Mouse (Mus musculus) limb, embryonic 12.5 days (tissue): ENCODE measurements at regions not wholly inside any gene's neighbourhood (a gene's known extent, or its start where the extent isn't known, plus 50 kb on each side); places are given as distances from the start of the nearest gene placed in this dataset.

Experiments used
- ATAC-seq: fragments of 200-750 bp; cut with Nextera tagmentation; 2 replicates; pipeline ENCODE4 v1.8.0; 2017; ENCODE audit warnings: low read depth, moderate TSS enrichment; ENCODE audit not compliant: insufficient number of reproducible peaks, insufficient read depth, low FRiP score, low TSS enrichment
- H3K27ac ChIP-seq: fragments of 300-500 bp; sonication (generic); 2 replicates; pipeline ENCODE4 v1.5.1; 2016; ENCODE audit warnings: mild to moderate bottlenecking, moderate library complexity
- H3K27me3 ChIP-seq: fragments of 300-500 bp; sonication (generic); 2 replicates; pipeline ENCODE4 v1.6.1; 2016; ENCODE audit warnings: mild to moderate bottlenecking, moderate library complexity
- H3K36me3 ChIP-seq: fragments of 300-500 bp; sonication (generic); 2 replicates; pipeline ENCODE4 v1.6.1; 2016; ENCODE audit warnings: mild to moderate bottlenecking, moderate library complexity
- H3K4me1 ChIP-seq: fragments of 300-500 bp; sonication (generic); replicated peaks from 2 replicates; pipeline ENCODE4 v1.6.1; 2016
- H3K4me2 ChIP-seq: fragments of 300-500 bp; sonication (generic); 2 replicates; pipeline ENCODE4 v1.6.1; 2016; ENCODE audit warnings: mild to moderate bottlenecking, moderate library complexity
- H3K4me3 ChIP-seq: fragments of 300-500 bp; sonication (generic); replicated peaks from 2 replicates; pipeline ENCODE4 v1.5.1; 2016; ENCODE audit warnings: mild to moderate bottlenecking
- H3K9ac ChIP-seq: fragments of 300-500 bp; sonication (generic); replicated peaks from 2 replicates; pipeline ENCODE4 v1.6.1; 2016; ENCODE audit warnings: mild to moderate bottlenecking, moderate library complexity
- H3K9me3 ChIP-seq: fragments of 300-500 bp; sonication (generic); 2 replicates; pipeline ENCODE4 v1.6.1; 2016; ENCODE audit warnings: mild to moderate bottlenecking, moderate library complexity
- WGBS: fragments of 180-500 bp; shearing (Covaris S2); methylation state at CpG from one replicate; pipeline ENCODE4 v1.1.7; 2016; 5-methylcytosine and 5-hydroxymethylcytosine counted together

GRCm38 (mm10) chr4:84199181-84199656, 475.9 kb downstream of the Bnc2 start:
- peaks cover 40% of the 10 kb centered on the region for H3K4me1 ChIP-seq
- no peaks in the 10 kb centered on the region for H3K36me3 ChIP-seq
- H3K9me3 ChIP-seq: no peaks in the 10 kb centered on the region
- no peak overlapping the region for H3K4me2 ChIP-seq
- no peak overlapping the region for H3K9ac ChIP-seq
- no peak overlapping the region for H3K4me3 ChIP-seq
- no peaks in the 10 kb centered on the region for H3K27me3 ChIP-seq
- ATAC-seq: 0 out of 2 replicates have a peak, but pooled peaks have one; percentile 45
- 54% methylated on average over 9 of the region's 9 CpGs for WGBS
- H3K27ac ChIP-seq: no peak overlapping the region

- ATAC-seq: no peak
- no peak overlapping the region for H3K4me2 ChIP-seq
- H3K4me1 ChIP-seq: peaks cover 40% of the 10 kb centered on the region
- H3K27ac ChIP-seq: no peak overlapping the region
- WGBS: 52% methylated on average over 3 of the region's 3 CpGs
- H3K9ac ChIP-seq: no peak overlapping the region
- no peak overlapping the region for H3K4me3 ChIP-seq
- H3K9me3 ChIP-seq: no peaks in the 10 kb centered on the region
- no peaks in the 10 kb centered on the region for H3K27me3 ChIP-seq
- H3K36me3 ChIP-seq: no peaks in the 10 kb centered on the region
These were observed 474.1 kb downstream of the Bnc2 start for GRCm38 (mm10) chr4:84201001-84201400.

- WGBS: 14% methylated on average over 2 of the region's 2 CpGs
- H3K4me3 ChIP-seq: no peak overlapping the region
- no peaks in the 10 kb centered on the region for H3K9me3 ChIP-seq
- H3K27ac ChIP-seq: no peak overlapping the region
- no peaks in the 10 kb centered on the region for H3K36me3 ChIP-seq
- H3K4me2 ChIP-seq: no peak overlapping the region
- H3K27me3 ChIP-seq: no peaks in the 10 kb centered on the region
- H3K4me1 ChIP-seq: peaks cover 40% of the 10 kb centered on the region
- ATAC-seq: no peak
- no peak overlapping the region for H3K9ac ChIP-seq
These were observed 472.8 kb downstream of the Bnc2 start for GRCm38 (mm10) chr4:84202231-84202630.

- Histone ChIP-seq H3K4me2 (no peak overlapping the region), H3K27me3 (no peaks in the 10 kb centered on the region), H3K9ac (no peak overlapping the region), H3K4me3 (no peak overlapping the region), H3K9me3 (no peaks in the 10 kb centered on the region), H3K27ac (no peak overlapping the region), H3K36me3 (no peaks in the 10 kb centered on the region), H3K4me1 (peaks cover 44% of the 10 kb centered on the region)
- ATAC-seq: no peak
- WGBS: 71% methylated on average over 1 of the region's 1 CpGs
These were observed 471.4 kb downstream of the Bnc2 start for GRCm38 (mm10) chr4:84203680-84204079.

DNA sequence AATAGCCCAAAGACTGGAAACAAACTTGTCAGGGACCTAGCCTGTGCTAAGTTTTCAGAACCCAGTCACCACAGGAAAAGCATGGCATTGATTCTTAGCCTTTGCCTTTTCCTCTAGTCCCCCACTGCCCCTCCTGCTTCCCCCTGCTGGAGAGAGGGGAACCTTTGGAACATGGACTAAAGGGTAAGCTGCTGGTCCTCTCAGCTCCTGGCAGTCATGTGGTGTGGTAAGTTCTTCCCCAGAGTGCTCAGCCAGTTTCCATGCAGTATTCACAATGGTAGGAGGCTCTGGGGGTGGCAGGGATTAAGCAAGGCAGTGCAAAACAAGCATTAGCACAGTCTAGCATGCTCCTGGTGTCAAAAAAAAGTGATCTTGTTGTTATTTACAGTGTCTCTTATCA, 470.3 kb downstream of the Bnc2 start:
- Histone ChIP-seq H3K36me3 (no peaks in the 10 kb centered on the region), H3K27me3 (no peaks in the 10 kb centered on the region), H3K27ac (no peak overlapping the region), H3K9ac (no peak overlapping the region), H3K4me2 (no peak overlapping the region), H3K9me3 (no peaks in the 10 kb centered on the region), H3K4me3 (no peak overlapping the region), H3K4me1 (peaks cover 33% of the 10 kb centered on the region)
- no peak for ATAC-seq

DNA sequence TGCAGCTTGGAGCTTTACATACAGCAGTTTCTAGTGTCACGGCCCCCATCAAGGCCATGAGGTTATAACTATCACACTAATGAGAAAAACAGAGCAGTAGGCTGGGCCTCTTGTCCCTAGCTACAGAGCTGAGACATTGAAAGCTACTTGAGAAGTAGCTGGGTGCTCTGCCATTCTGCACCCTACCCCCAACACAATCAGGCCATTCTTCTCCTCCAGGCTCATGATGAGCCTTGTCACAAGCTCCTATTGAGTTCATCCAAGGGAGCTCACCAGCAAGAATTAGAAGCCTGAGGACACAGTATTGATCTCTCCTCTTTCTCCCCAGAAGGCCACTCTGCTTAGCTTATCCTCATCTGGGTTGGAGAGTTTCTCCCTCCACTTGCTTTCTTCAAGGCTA, 466.9 kb downstream of the Bnc2 start:
- no peaks in the 10 kb centered on the region for H3K36me3 ChIP-seq
- no peak overlapping the region for H3K9ac ChIP-seq
- no peaks in the 10 kb centered on the region for H3K27me3 ChIP-seq
- no peak overlapping the region for H3K27ac ChIP-seq
- no peaks in the 10 kb centered on the region for H3K9me3 ChIP-seq
- peaks cover 35% of the 10 kb centered on the region for H3K4me1 ChIP-seq
- no peak for ATAC-seq
- WGBS: 52% methylated on average over 1 of the region's 1 CpGs
- H3K4me3 ChIP-seq: no peak overlapping the region
- no peak overlapping the region for H3K4me2 ChIP-seq

- ATAC-seq: no peak
- no peaks in the 10 kb centered on the region for H3K36me3 ChIP-seq
- no peaks in the 10 kb centered on the region for H3K9me3 ChIP-seq
- 81% methylated on average over 2 of the region's 2 CpGs for WGBS
- no peak overlapping the region for H3K4me3 ChIP-seq
- peaks cover 40% of the 10 kb centered on the region for H3K4me1 ChIP-seq
- no peaks in the 10 kb centered on the region for H3K27me3 ChIP-seq
- no peak overlapping the region for H3K27ac ChIP-seq
- H3K4me2 ChIP-seq: no peak overlapping the region
- H3K9ac ChIP-seq: no peak overlapping the region
These were observed 465.5 kb downstream of the Bnc2 start for GRCm38 (mm10) chr4:84209538-84209937.

DNA sequence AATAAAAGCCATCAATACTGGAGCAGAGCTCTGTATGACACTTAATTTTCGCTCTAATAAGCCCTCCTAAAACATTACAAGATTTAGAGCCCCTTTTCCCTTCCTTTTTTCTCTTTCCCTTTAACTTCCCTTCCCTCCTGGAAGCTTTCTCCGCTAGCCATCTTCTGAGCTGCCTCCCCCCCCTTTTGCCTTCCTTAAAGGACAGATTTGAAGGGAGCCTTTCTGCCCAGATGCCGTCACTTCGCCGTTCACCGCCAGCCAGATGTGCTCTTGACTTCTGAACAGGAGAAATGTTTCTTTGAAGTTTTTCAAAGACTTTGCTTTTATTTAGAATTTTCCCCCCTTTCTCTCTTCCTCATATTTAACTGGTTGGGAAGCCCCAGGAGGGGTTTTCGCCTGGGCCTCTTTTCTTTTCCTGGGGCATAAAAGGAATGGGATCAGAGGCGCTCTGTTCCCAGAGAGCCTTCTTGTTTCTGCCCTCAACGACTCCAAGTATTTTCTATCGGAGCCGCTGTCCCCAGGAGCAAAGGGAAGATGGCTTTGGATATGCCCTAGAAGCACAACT, 463.7 kb downstream of the Bnc2 start:
- peak overlapping the region; percentile 75 for H3K27ac ChIP-seq
- H3K4me2 ChIP-seq: peak overlapping the region; percentile 34
- no peaks in the 10 kb centered on the region for H3K27me3 ChIP-seq
- WGBS: 20% methylated on average over 11 of the region's 11 CpGs
- ATAC-seq: no peak
- peaks cover 48% of the 10 kb centered on the region for H3K4me1 ChIP-seq
- no peaks in the 10 kb centered on the region for H3K36me3 ChIP-seq
- no peak overlapping the region for H3K4me3 ChIP-seq
- H3K9me3 ChIP-seq: no peaks in the 10 kb centered on the region
- no peak overlapping the region for H3K9ac ChIP-seq

DNA sequence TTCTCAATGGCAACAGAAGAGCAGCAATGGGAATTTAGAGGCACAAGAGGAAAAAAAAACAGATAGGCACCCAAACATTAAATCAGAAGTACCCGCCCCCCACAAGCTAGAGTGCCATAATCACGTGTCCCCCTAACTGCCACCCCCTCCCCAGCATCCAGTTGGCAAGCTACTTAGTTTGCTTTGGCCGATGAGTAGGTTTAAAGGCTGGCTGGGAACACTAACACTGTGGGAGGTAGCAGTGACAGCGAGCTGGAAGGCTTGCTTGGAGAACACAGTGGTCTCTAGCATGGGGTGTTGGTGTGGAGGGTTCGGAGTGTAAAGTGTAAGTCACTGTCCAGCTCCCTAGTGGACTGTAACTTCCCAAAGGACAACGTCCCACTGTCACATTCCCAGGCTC, 463.1 kb downstream of the Bnc2 start:
- Histone ChIP-seq H3K36me3 (no peaks in the 10 kb centered on the region), H3K9ac (no peak overlapping the region), H3K27me3 (no peaks in the 10 kb centered on the region), H3K4me3 (no peak overlapping the region), H3K27ac (peak overlapping the region; percentile 75), H3K4me2 (peak overlapping the region; percentile 34; the same call in 1 of the 2 replicates), H3K4me1 (peaks cover 48% of the 10 kb centered on the region), H3K9me3 (no peaks in the 10 kb centered on the region)
- no peak for ATAC-seq
- WGBS: 55% methylated on average over 6 of the region's 6 CpGs

DNA sequence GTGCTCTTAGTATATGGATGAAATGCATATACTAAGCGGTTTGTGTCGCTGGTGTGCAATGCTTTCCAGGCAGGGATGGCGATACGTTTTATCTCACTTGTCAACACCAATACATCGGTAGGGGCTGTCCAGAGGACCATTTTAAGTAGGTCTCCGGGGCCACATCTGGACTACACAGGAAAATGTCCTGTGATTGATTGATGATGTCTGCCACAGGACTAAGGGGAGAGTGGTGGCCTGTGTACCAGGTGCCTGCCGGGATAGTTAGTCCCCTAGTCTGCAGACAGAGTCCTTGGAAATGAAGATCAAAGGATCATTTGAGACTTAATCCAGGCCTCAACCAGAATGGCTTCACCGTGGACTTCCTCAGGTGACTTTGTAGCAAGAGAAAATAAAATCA, 460.6 kb downstream of the Bnc2 start:
- 23% methylated on average over 8 of the region's 8 CpGs for WGBS
- H3K27ac ChIP-seq: peak overlapping the region; percentile 41; the same call in 1 of the 2 replicates
- no peak overlapping the region for H3K9ac ChIP-seq
- peaks cover 41% of the 10 kb centered on the region for H3K4me1 ChIP-seq
- no peak overlapping the region for H3K4me3 ChIP-seq
- H3K4me2 ChIP-seq: no peak overlapping the region
- H3K9me3 ChIP-seq: no peaks in the 10 kb centered on the region
- H3K27me3 ChIP-seq: no peaks in the 10 kb centered on the region
- no peak for ATAC-seq
- no peaks in the 10 kb centered on the region for H3K36me3 ChIP-seq

DNA sequence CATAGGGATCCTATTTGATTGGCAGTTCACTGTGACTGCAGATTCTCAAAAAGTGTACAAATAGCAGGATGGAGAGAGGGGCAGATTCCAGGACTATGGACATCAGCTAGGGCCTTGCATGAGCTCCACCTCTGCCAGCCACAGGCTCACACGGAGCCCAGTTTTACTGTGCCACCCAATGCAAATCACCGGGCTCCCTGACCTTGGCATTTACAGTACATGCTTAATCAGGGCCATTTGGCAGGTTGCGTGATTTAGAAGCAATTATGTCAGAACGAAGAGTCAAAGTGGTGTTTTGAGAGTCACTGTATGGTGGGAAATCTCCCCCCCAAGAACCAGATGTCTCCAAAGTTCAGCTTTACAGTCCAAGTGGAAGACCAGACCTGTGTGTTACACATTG, 456.1 kb downstream of the Bnc2 start:
- H3K9ac ChIP-seq: no peak overlapping the region
- no peaks in the 10 kb centered on the region for H3K36me3 ChIP-seq
- no peak overlapping the region for H3K27ac ChIP-seq
- 76% methylated on average over 4 of the region's 4 CpGs for WGBS
- no peaks in the 10 kb centered on the region for H3K27me3 ChIP-seq
- no peak overlapping the region for H3K4me2 ChIP-seq
- no peaks in the 10 kb centered on the region for H3K9me3 ChIP-seq
- H3K4me3 ChIP-seq: no peak overlapping the region
- peaks cover 15% of the 10 kb centered on the region for H3K4me1 ChIP-seq
- no peak for ATAC-seq

DNA sequence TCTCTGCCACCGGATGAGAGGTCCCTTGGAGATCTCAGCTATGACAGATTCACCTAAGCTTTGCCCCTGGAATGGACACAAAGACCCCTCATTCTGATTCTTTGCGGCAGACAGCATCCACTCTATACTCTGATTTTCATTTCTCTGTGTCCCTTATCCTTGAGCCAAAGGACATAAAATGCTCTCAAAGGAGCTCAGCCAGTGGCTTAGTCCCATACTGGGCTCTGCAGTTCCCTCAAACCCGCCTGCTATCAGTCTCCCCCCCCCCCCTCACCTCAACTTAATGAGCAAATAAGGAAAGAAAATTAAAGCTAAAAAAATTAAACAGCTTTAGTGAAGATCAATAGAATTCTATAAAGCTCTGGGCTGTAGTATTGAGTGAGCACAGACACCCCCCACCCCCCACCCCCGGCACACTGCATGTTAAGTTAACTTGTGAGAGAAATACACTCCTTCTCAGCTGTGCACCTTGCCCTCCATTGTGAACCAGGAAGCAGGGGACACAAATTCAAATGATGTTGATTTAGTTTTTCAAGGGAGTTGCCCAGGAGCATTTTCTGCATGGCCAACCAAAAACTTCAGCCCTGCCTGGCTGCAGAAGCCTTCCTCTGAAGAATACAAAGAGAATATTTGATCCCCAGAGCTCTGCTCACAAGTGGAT, 452.9 kb downstream of the Bnc2 start:
- H3K27me3 ChIP-seq: no peaks in the 10 kb centered on the region
- no peak overlapping the region for H3K27ac ChIP-seq
- no peaks in the 10 kb centered on the region for H3K9me3 ChIP-seq
- H3K36me3 ChIP-seq: no peaks in the 10 kb centered on the region
- no peak overlapping the region for H3K4me2 ChIP-seq
- 0 out of 2 replicates have a peak, but pooled peaks cover 3% of the 10 kb centered on the region for H3K4me1 ChIP-seq
- H3K4me3 ChIP-seq: no peak overlapping the region
- no peak overlapping the region for H3K9ac ChIP-seq
- no peak for ATAC-seq
- WGBS: 68% methylated on average over 4 of the region's 4 CpGs
